Mouse (Mus musculus): ENCODE data around the gene Padi2. TPM values are rescaled to one million over a fixed set of nuclear protein-coding genes. Genes with fewer than 3 reads are reported as not detected.
A peak's percentile ranks its signal among the peaks of the same experiment; 100 is the strongest.

Padi2 gene
- total RNA-seq, 2 experiments from 2014 or later = 129 to 189 TPM

DNA sequence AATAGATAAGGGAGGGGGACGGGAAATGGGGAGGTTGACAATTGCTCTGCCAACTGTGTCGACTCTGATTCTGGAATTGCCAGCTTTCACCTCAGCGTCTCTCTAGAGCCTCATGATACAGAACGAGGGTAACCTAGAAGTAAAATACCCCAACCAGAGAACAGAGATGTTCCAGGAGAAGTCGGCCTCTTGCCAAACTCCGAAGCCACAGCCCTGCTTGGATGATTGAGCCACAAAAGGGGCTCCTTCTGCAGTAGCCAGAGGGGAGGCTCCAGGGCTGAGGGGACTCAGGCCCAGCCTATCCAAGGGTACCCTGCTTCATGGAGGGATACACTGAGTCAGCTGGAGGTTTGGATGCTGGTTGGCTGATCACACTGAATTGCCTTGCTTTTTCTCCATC, 52.2 kb downstream of the Padi2 start:
- DNase-seq (ENCODE audit: low spot score) = no peak

DNA sequence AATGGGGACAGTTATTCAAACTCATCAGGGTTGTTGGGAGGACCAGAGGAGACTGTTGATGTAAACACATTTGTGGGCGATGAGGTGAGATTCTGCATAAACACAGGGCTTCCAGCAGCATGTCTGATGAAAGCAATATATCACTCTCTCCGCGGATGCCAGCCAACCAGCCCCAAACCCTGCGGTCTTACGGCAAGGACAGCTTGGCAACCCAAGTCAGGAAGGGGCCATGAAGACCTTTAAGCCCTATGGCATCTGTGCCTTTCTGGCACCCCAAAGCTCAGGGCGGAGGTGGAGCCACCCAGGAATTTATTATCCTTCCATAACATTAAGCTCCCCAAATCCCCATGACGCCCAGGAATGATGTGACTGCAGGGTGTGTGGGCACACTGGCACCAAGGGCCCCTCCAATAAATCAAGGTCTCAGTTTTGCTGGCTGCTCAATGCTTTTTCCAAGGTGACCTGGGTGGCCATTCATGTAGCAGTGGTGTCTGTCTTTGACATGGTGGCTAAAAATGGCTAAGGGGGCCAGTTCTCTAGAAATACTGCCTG, 53.1 kb downstream of the Padi2 start:
- DNase-seq (ENCODE audit: low spot score) = peak; percentile 23

DNA sequence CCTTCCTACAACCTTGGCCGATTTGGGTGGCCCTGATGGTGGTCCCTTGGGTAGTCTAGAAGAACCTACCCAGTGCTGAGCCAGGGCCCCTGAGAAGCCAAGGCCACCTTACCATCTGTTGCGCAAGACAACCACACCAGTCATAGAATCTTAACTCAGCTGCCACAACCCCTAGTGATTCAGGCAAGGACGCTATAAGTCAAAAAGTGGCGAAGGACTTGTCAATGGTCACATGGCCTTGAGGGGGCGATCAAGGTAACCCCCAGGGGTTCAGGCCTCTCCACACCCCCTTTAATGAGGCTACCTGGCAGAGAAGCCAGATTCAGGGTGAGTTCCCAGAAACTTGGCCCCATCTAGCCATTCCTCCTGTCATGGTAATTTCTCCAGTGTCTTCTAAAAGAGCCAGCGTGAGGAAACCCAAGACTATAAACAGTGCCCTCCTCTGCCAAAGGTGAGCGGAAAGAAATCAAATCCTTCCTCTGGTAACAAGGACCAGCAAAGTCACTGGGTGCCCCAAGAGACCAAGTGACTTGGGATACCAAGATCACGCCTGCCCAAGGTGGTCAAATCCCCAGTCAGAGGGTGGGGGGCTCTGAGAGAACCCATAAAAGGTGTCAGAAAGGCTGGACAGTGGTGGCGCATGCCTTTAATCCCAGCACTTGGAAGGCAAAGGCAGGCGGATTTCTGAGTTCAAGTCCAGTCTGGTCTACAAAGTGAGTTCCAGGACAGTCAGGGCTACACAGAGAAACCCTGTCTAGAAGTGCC, 53.8 kb downstream of the Padi2 start:
- peak; percentile 32 for DNase-seq (ENCODE audit: low spot score)

DNA sequence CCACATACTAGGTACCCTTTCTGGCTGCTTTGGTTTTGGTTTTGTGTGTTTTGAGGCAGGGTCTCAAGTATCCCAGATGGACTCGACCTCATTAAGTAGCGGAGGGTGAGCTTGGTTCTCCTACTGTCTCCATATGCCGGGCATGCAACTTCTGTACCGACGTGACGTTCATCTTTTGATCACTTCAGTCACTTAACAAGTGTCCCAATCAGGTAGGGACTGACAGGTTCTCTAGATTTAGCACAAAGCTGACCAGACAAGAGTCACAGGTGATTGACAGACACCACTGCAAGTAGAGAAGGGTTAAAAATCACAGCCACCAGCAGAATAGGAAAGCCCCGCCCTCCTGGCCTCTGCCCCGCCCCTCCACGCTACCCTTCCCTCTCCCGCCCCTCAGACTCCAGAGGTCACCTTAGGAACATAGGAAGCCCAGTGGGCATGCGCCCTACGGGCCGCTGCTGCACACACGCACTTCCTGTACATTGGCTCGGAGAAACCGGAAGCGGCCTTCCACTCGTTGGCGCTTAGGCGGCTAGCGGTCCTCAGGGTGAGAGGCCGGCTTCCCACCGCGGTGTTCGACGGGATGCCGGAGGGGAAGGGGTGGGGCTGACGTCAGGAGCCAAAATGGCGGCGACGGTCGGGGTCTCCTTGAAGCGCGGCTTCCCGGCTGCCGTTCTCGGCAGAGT, 54.8 kb downstream of the Padi2 start, which contains the start of gene Sdhb:
TSS of gene Sdhb (plus strand) at position 423 of the 686 bp plus-strand sequence.
- peak; percentile 97 for DNase-seq (ENCODE audit: low spot score)

DNA sequence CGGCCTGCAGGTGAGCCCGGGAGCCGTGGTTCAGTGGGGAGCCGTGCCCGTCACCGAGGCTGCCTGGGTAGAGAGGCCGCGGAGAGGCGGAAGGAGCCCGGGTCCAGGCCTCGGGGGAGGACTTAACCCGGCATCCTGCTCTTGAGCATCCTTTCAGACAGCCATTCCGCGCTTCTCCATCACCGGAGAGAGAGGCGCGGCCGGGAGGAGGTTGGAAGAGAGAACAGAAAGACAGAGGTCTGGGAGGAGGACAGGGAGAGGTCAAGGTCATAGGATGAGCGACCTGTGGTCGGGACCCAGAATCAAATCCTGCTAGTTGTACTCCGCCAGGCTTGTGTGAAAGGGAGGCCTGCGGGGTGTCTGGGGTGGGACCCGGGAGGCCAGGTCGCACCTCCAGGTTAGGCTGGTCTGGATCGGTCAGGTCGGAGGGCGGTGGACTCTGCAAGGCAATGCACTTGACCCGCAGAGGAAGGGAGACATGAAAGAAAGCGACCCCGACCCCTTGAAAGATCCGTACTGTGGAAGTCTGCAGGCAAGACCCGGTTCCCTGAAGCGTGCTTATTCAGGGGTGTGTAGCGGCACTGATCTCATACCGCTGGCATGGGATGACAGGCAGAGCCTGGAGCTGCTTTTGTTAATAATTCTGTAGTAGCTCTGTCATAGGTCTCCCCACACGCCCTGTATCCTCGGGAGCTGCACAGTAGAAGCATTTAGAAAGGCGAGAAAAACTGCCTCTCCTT, 55.5 kb downstream of the Padi2 start:
- DNase-seq (ENCODE audit: low spot score) = no peak

DNA sequence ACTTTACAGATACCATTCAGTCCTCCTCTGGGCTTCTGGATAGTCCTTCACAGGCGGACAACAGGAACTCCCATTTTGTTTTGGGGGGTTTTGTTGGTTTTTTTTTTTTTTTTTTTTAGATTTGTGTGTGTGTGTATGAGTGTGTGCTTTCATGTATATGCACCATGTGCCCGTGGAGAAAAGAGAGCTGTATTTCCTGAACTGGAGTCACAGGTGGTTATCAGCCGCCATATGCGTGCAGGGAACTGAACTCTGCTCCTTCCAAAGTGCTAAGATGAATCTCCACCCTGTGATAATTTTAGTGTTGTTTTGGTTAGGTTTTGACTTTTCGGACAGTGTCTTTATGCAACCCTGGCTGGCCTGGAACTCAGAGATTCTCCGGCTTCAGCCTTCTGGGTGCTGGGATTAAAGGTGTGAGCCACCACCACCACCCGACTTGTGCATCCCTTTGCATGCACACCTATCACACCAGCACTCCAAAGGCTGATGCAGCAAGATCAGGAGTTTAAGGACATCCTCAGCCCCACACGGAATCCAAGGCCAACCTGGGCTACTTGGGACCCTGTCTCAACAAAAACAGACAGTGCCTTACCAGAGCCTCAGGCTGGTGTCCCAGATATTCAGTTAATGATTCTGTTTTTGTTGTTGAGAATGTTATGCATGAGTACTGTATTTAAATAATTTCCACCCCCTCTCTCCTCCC, 56.2 kb downstream of the Padi2 start:
- DNase-seq (ENCODE audit: low spot score) = no peak

DNA sequence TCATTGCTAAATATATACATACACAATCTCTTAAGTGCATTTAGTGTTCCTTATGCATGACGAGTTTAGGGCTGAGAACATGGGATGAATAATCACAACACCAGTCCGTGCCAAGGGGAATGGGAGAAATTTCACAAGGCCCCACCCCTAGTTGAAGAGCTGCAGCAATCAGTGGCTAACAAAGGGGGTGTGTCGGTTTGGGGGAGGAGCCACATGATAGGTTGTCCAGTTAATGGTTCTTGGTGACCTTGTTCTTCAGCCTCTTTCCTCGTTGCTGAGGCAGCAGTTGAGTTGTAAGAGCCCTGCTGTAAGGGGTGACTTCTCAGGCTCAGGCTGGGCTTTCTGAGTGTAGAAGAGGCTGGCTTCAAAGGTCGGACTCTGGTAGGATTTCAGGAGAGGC, 56.8 kb downstream of the Padi2 start:
- peak; percentile 65 for DNase-seq (ENCODE audit: low spot score)

DNA sequence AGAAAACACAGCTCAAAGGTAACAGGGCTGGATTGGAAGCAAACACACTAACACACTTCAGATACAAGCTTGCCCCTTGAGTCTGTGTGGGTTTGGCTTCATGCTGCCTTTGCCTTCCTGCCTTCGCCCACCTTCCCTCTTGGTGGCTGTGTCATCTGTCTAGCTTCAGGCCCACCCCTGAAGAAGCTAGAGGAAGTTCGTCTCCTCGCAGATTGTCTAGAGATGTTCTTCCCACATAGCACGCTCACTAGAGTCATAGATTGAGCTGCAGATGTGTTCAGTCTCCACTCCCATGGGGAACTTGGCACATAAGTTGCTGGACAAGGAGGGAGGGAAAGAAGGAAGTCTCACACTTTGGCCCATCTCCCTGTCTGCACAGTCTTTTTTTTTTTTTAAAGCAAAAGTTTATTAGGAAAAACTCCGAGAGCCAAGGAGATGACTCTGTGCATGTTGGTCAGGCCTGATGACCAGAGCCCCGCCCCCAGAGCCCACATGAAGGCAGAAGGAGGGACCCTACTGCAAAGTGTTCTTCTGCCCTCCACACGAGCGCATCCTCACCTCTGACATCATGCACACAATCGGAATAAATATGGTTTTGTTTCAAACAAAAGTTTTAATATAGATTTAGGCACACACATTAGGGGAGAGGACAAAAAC, 57.9 kb downstream of the Padi2 start:
- no peak for DNase-seq (ENCODE audit: low spot score)

DNA sequence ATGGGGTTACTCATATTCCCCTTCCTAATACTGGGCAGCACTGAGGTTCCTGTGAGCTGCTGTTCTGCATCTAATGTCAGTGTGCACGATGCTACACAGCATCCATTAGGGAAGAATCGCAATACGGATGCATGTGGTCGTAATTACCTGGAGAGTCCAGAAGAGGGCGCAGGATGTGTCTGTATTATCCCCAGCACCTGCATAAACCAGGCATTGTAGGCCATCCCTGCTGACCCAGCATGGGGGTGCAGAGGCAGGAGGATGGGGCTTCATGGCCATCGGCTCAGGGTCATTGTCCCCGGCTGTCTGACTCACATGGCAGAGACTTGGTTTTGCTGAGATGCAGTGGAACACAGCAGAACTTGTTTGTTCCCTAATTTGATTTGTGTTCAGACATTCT, 58.5 kb downstream of the Padi2 start:
- DNase-seq (ENCODE audit: low spot score) = peak; percentile 79

DNA sequence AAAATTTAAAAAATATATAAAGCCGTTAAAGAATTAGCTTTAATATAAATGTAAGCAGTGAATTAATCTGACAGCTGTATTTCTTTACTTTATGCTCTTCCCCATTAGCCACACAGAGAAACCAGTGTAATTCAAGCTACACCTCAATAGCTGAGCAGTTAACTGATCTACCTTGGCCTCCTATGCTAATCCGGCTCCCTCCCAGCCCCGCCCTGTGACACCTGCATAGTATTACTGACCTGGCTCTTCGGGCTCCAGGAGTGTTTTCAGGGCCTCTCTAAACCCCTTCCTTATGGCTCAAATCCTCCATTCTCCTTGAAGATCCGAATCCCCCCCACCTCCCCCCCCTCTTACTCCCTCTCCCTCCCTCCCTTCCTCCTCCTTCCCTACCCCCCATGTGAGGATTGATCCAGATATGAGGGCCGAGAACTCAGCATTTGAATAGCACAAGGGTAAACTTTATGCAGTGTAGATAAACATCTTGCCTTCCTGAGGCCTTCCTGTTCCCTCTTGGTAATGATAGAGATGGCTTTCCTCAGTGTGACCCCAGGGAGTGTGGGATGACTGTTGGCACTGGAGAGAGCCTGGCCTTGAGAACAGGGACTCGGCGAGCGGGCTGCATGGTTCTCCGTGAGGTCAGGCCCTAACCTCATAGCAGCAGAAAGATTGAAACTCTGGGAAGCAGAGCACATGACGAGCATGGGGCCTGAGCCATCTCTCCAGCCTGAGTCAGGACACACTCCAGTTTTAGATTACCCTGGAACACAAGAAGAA, 61.4 kb downstream of the Padi2 start:
- DNase-seq (ENCODE audit: low spot score) = no peak

DNA sequence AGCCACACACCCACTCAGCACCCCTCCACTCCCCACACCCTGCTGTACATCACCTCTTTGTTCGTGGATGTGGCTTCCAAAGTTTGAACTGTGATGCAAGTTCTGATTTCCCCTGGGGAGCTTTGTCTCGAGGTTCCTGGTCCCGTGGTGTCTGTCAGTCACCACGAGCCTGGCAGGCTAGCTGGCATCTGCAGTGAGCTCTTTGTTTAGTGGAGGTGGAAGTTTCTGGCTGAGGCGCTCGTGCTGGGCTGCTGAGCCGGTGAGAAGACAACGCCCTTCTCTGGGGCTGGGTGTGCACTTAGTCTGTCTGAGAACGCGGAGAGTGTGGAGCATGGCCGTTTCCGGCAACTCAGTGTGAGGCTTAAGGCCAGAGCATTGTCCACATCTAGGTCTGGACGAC, 65.5 kb downstream of the Padi2 start:
- DNase-seq (ENCODE audit: low spot score) = no peak

DNA sequence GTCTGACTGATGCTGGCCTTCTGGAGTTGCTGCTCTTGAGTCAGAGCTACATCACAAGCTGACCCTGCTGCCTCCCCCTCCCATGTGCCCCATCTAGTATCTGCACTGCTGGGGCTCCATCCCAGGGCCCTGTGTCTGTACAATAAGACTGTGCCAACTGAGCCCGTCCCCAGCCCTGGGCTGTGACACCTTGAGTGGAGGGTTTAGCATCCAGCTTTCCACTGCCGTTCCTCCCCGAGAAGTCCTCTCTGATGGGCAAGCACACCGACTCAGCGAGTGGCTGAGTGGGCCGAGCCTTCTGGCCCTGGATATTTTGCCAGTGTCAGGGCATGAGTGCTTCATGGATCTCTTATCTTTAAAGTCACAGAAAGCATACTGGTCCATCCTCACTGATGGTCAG, 68.3 kb downstream of the Padi2 start:
- DNase-seq (ENCODE audit: low spot score) = no peak

DNA sequence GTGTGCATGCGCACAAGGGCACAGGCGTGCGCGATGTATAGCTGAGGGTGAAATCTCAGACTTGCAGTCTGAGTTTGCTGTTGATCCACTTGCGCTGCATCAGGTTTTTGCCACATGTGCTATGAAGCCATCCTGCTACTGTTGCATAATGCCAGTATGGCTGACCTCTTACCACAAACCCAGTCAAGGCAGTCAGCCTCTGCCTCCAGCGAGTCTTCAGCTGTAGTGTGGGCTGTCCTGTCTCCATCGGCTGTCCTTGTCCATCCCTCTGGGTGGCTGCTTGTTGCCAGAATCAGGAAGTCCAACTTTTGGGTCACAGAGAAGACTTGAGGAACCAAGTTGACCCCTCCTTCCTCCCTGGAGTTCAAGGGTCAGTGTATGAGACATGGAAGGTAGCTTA, 69.2 kb downstream of the Padi2 start:
- no peak for DNase-seq (ENCODE audit: low spot score)

DNA sequence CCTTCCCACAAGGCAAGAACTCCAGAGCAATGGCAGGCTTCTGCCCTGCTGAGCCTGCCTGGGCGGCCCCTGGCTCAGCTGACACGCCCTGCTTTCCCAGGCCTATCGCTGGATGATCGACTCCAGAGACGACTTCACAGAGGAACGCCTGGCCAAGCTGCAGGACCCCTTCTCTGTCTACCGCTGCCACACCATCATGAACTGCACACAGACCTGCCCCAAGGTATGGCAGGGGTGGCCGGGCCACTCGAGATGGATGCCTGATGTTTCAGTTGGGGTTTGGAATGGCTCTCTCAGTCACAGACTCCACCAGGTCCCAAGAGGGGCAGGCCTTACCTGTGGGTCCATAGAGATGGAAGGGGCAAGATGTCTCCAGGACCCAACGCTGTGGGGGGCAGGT, 71.1 kb downstream of the Padi2 start:
- DNase-seq (ENCODE audit: low spot score) = no peak

DNA sequence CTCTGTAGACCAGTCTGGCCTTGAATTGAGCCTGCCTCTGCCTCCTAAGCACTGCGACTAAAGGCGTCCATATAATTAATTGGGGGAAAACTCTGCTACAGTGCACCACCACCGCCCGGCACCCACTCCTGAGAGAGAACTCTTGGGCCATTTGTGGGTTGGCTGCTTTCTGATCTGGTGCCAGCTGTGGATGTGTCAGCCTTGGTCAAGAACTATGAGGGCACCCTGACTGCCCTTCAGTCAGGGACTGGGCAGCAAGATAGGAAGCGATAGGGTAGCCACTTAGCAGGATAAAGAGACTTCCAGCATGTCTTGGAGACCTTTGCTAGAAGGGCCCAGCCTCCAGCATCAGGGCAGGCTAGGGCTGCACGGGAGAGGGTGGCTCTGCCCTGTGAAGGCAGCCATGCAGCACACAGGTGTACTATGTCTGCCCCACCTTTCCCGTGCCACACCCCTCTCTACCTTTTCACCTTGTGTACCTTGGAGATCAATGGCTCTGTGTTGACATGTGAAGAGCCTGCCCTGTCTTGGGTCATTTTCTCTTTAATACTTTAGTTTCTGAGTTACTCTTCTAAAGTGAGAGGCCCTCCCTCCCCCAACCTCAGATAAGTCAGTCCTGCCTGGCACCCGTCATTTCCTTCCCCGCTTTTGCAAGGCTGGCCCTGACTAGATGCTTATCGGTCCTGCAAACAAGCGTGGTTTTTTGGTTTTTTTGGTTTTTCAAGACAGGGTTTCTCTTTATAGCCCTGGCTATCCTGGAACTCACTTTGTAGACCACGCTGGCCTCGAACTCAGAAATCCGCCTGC, 71.9 kb downstream of the Padi2 start:
- no peak for DNase-seq (ENCODE audit: low spot score)

DNA sequence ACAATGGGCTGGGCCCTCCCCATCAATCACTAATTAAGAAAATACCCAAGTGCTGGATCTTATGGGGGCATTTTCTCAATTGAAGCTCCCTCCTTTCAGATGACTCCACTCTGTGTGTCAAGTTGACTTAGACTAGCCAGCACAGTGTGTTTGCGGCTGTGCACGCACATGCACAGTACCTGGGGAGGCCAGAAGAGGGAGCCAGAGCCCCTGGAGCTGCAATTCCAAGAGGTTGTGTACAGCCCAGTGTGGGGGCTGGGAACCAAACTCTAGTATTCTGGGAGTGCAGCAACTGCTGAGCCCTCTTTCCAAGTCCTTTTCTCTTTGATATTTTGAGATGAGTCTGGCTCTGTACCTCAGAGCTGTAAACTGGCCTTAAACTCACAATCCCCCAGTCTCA, 75.5 kb downstream of the Padi2 start:
- DNase-seq (ENCODE audit: low spot score) = no peak

DNA sequence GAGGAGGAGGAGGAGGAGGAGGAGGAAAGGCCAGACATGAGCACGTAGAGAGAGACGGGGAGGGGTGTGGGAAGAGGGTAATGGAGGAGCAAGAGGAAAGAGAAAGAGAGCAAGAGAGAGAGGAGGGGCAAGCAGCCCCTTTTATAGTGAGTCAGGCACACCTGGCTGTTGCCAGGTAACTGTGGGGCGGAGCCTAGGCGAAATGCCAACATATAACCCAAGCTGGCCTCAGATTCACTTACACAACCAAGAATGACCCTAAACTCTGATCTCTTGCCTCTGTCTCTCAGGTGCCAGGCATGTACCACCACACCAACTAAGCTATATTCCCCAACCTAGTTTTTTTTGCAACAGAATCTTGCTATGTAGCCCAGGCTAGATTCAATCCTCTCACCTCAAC, 76.7 kb downstream of the Padi2 start:
- no peak for DNase-seq (ENCODE audit: low spot score)

DNA sequence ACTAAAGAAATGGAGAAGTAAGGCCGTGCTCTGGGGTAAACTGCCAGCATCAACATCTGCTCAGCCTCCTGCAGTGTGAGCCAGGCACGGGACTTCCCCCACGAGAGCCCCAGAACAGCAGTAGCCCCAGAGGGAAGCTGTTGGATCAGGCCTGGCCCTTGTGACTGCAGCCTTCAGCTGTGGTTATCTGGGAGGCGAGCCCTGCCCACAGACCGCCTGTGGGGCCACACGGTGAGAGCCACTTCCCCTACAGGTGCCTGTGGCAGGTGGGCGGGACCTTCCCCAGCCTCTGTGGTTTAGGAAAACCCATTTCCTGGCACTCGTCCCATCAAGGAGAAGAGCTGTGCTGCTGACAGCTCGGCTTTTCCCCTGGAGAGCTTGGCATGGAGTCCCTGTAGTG, 77.3 kb downstream of the Padi2 start:
- DNase-seq (ENCODE audit: low spot score) = peak; percentile 45

DNA sequence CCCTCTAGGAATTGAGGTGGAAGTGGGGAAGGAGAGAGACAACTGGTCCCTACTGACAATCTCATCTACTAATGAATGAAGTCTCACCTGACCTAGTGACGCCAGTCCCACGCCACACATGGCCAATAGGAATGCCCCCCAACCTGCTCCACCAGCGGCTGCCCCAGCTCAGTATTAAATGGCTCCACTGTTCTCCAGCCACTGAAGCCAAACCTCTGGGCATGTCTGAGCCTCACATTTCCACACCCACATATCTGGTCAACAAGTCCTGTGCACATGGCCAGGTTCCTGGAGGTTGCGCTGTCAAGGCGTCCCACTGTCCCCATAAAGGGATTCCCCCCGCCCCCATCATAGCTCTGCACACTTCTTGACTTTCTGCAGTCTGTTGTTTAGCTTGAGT, 78.4 kb downstream of the Padi2 start:
- DNase-seq (ENCODE audit: low spot score) = no peak
